Mouse (Mus musculus) testis, postnatal 14 days (tissue): ENCODE results near the gene Samd8.

Experiments used
- DNase-seq: peaks from one replicate; pipeline ENCODE4 v3.0.0; 2021; ENCODE audit warnings: low spot score

Gene Samd8

DNA sequence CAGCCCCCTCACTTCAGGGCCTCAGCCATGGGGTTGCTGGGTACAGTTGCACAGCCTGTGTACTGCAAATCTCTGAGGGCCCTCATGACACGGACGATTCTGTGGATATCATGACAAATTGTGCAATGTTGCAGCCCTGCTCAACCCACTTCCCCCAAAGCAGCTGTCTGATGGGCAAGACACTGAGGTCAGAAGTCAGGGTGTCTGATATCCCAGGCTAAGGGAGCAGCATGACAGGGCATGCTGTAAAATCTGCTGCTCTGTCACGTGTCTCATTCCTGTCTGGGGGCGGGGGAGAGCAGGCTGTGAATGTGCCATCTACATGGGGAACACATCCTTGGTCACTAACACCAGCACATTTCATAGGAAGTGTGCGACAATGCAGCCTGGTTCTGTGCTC lies 5.2 kb upstream of the Samd8 start:
- no peak for DNase-seq

GRCm38 (mm10) chr14:21746251-21746650 lies 4.1 kb upstream of the Samd8 start:
- DNase-seq, result no peak

GRCm38 (mm10) chr14:21746846-21747245 lies 3.5 kb upstream of the Samd8 start:
- DNase-seq, result no peak

GRCm38 (mm10) chr14:21747436-21748141 lies 2.7 kb upstream of the Samd8 start:
- DNase-seq, result no peak

- no peak for DNase-seq
These were observed 2.0 kb upstream of the Samd8 start for GRCm38 (mm10) chr14:21748142-21748870.

DNA sequence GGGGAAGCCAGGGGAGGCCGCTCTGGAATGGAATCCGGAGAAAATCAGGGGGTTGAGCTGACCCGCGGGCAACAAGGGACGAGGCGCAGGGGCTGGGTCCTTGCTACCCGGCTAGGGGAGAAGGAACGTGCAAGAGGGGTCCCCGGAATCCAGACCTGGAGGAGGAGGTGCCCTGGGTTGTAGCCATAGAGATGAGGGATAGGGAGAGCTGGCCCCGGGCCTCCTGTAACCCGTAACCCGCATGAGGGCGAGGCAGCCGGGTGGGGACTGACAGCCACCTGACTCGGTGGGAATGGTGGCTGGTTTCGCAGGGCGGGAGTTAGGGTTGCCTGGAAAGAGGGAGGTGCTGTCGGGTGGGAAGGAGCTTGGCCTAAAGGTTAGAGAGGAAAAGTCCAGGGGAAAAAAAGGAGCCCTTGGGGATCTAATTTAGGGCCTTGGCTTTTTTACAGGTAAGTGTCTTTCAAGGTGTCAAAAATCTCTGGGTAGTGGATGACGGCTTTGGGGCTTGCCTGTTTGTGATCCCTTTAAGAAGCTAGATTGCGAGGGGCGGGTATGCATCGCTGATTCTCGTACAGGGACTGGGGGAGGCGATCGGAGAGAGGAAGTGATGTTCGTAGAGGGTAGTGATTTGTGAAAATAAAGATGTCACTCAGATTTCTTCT lies 681 bp downstream of the Samd8 start, which contains the start of gene Dusp13:
Dusp13 (minus strand) TSS at position 301 of the 662 bp plus-strand sequence.
- DNase-seq, result peak; percentile 74

GRCm38 (mm10) chr14:21752411-21752810 lies 2.1 kb downstream of the Samd8 start:
- no peak for DNase-seq

- DNase-seq, result no peak
These were observed 3.0 kb downstream of the Samd8 start for GRCm38 (mm10) chr14:21753367-21753766.

DNA sequence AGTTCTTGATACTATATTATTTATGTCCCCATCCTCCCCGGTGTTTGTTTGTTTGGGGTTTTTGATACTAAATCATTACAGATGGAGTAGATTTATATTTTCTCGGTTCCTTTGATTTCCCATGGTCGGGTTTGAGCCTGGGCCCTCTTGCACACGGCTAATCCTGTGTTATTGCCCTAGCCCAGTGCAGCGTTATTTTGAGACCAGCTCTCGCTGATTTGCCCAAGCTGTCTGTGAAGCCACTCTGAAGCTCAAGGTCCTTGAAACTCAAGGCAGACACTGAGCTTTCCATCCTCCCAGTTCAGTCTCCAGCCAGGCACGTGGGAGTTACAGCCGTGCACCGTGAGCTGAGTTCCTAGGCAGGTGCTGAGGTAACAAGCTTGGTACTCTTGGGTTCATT lies 11.2 kb downstream of the Samd8 start:
- no peak for DNase-seq

DNA sequence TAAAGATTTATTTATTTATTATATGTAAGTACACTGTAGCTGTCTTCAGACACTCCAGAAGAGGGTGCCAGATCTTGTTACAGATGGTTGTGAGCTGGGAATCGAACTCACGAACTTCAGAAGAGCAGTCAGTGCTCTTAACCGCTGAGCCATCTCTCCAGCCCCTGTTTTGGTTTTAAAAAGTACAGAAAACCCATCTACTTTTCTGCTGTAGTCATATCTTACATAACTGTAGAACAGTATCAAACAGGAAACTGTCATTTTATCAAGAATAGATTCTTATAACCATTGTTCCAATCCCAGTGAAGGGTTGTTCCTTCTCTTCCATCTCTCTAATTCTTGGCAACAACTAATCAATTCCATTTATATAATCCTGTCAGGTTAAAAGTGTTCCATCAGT lies 13.4 kb downstream of the Samd8 start:
- no peak for DNase-seq

DNA sequence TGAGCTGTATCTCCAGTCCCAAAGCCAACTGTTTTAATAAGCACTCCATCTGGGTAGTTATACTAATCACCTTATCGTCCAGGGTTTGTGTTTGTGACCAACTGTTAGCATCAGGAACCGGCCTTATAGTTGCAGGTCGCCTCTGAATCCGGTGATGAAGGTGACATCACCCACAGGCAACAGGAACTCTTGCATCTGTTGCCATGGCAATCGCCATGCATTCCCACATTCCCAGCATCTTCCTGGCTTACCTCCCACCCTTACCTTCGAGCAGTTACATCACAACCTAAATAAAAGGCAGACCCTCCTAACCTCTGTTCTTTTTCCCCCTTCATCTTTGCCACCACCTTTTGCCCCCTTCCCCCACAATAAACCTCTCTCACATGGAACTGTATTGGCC lies 14.3 kb downstream of the Samd8 start:
- DNase-seq, result no peak

DNA sequence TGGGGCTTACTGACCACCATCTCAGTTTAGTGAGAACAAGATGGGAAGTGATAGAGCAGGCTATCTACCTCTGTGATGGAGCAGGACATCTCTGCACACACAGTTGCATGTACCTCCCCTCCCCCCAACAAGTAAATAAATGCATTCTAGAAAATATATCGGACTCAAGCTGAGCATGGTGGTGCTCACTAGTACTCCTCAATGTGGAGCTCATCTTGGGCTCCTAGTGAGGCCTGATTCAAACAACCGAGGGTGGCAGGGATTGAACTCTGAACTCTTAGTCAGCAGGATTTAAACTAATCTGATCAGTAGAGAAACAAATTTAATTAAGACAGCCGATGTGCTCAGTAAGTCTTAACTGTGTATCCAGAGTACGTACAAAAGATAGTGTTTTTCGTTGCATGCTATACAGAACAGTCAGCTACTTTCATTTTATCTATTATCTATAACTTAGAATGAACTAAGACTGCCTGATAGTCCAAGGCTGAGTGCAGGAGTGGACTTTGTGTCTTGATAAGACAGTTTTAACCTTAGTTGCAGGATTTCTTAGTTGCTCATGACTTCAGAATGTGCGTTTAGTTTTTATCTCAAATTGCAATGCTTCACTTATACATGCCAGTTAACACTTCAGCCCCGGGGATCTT lies 15.5 kb downstream of the Samd8 start:
- no peak for DNase-seq

DNA sequence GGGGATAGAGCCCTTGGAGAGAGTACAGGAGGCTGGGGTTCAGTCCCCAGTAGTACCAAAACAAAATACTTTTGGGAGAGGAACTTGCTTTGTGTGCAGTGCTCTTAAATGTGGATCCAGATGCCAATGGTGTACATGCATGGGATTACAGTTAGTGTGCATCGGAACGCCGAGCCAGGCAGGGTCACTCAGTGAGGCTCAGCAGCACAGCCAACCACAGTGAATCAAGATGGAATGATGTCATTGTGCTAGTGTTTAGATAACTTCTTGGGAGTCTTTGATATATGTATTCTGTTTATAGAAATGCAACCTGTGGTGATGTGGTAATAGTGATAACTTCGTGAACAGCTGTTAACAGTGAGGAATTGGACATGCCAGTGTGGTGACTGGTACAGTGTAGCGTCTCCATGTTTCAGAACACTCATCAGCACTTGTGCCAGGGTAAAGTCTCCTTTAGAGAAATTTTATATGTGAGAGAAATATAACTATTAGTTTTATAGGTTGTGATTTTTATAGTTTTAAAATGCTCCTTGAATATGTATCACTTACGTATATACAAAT lies 16.1 kb downstream of the Samd8 start:
- no peak for DNase-seq

- no peak for DNase-seq
These were observed 22.4 kb downstream of the Samd8 start for GRCm38 (mm10) chr14:21772506-21773281.

DNA sequence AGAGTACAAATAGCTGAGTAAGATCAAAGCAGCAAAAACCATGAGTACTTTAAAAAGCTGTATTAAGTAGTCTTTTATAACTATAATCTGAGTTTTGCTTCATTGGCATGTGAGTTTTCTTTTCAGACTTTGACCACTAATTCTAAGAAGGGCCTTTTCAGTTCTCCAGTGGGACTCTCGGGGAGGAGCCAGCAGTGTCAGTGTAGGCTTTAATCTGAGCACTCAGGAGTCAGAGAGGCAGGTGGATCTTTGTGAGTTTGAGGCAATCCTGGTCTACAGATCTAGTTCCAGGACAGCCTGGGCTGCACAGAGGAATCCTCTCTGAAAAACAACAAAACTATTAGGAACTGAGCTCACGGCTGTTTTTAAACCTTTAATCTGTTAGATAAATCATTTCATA lies 23.6 kb downstream of the Samd8 start:
- DNase-seq, result no peak

DNA sequence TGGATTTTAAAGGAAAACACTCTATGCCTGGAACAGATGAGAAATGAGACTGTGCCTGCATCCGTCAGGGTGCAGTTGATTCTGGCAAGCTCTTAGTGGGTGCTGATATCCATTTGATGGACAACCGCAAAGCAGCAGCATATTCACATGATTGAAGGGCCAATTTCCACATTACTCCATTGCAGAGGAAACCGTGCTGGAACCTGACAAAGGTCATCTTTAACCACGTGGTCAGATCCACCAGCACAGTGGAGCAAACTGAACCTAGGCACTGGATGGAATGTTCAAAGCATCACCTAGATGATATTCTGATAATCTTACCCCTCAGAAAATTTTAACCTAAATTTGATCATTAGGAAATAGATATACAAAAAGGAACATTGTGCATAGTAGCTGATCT lies 25.9 kb downstream of the Samd8 start:
- DNase-seq, result no peak

DNA sequence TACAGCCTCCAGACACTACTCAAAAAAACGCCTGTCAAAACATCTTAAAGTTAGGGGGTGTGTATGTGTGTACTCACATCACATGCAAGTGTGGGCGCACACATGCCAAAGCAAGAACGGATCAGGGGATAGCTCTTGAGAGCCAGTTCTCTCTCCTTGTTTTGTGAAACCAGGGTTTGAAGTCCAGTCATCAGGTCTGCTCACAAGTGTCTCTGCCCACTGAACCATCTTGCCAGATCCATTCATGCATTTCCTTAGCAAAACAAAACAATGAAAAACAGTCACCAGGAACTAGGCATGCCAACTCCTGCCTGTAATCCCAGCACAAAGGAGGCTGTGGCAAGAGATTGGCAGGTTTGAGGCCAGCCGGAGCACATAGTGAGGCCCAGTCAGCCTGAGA lies 36.2 kb downstream of the Samd8 start:
- no peak for DNase-seq

GRCm38 (mm10) chr14:21787374-21787773 lies 37.0 kb downstream of the Samd8 start:
- no peak for DNase-seq

GRCm38 (mm10) chr14:21788121-21788520 lies 37.8 kb downstream of the Samd8 start:
- no peak for DNase-seq

- no peak for DNase-seq
These were observed 40.4 kb downstream of the Samd8 start for GRCm38 (mm10) chr14:21790585-21791251.

- DNase-seq, result no peak
These were observed 41.4 kb downstream of the Samd8 start for GRCm38 (mm10) chr14:21791722-21792121.
